Mouse (Mus musculus) olfactory bulb, adult 2 months (tissue): Measurements from ENCODE around the gene Heatr5b.

Experiments used
- CTCF ChIP-seq: fragments of 200-500 bp; IDR thresholded peaks from 2 replicates; pipeline ENCODE4 v1.5.1; 2012; ENCODE audit warnings: low read depth, mild to moderate bottlenecking, low read length, moderate library complexity; ENCODE audit not compliant: insufficient read depth
- POLR2A ChIP-seq: fragments of 200-500 bp; IDR thresholded peaks from 2 replicates; pipeline ENCODE4 v1.6.1; 2012; ENCODE audit warnings: mild to moderate bottlenecking, low read depth, low read length, moderate library complexity; ENCODE audit not compliant: insufficient read depth

DNA sequence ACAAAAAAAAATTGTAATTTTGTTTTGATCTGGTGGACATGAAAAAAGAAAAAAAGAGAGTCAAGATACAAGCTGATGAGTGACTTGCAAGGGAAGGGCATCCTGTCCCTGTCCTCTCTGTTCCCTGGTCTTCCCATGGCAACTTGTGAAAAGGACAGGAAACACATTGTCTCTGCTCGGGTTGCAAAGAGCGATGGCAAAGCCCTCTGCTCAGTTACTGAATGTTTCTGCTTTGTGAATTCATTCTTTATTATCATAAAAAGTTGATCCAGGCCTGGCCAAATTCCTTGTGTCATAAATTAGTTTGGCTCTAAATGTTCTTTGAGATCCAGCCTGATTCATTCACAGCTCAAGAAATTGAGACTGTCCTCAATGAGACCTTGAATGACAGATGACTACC is 97.4 kb downstream of the Heatr5b start:
- no peak for TF ChIP-seq CTCF
- TF ChIP-seq POLR2A, result no peak
